Mouse (Mus musculus) thymus, adult 2 months (tissue): ENCODE measurements around the gene Paqr9.

Source experiments
- CTCF ChIP-seq: fragments of 200-500 bp; IDR thresholded peaks from 2 replicates; pipeline ENCODE4 v1.5.1; 2012; ENCODE audit warnings: mild to moderate bottlenecking, control low read depth, low read length, moderate library complexity, borderline replicate concordance; ENCODE audit not compliant: control insufficient read depth, poor library complexity, insufficient read depth; ENCODE audit errors: extremely low read depth
- POLR2A ChIP-seq: fragments of 200-500 bp; IDR thresholded peaks from 2 replicates; pipeline ENCODE4 v1.6.1; 2012; ENCODE audit warnings: mild to moderate bottlenecking, low read length, control low read depth, moderate library complexity; ENCODE audit not compliant: control insufficient read depth, poor library complexity, insufficient read depth; ENCODE audit errors: extremely low read depth

DNA sequence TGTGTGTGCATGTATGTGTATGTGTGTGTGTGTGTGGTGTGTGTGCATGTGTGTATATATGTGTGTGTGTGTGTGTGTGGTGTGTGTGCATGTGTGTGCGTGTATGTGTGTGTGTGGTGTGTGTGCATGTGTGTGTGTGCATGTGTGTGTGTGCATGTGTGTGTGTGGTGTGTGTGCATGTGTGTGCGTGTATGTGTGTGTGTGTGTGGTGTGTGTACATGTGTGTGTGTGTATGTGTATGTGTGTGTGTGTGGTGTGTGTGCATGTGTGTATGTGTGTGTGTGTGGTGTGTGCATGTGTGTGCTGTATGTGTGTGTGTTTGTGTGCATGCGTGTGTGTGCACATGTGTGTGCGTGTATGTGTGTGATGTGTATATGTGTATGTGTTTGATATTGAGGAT, 14.9 kb upstream of the Paqr9 start:
- TF ChIP-seq CTCF (no peak), POLR2A (no peak)
